Mouse (Mus musculus) olfactory bulb, adult 2 months (tissue): Measurements from ENCODE around the gene Trim25. TPM values are rescaled to one million over a fixed set of nuclear protein-coding genes. Genes with fewer than 3 reads are reported as not detected.

Experiments
- H3K27ac ChIP-seq: fragments of 200-500 bp; 2 replicates; pipeline ENCODE4 v1.5.1; 2012; ENCODE audit warnings: low read depth, low read length; ENCODE audit not compliant: insufficient read depth
- H3K4me1 ChIP-seq: fragments of 200-500 bp; 2 replicates; pipeline ENCODE4 v1.6.1; 2012; ENCODE audit warnings: low read length; ENCODE audit not compliant: control insufficient read depth, insufficient read depth
- H3K4me3 ChIP-seq: fragments of 200-500 bp; 2 replicates; pipeline ENCODE4 v1.5.1; 2012; ENCODE audit warnings: mild to moderate bottlenecking, low read depth, low read length, moderate library complexity; ENCODE audit not compliant: insufficient read depth
- CTCF ChIP-seq: fragments of 200-500 bp; IDR thresholded peaks from 2 replicates; pipeline ENCODE4 v1.5.1; 2012; ENCODE audit warnings: low read depth, mild to moderate bottlenecking, low read length, moderate library complexity; ENCODE audit not compliant: insufficient read depth
- POLR2A ChIP-seq: fragments of 200-500 bp; IDR thresholded peaks from 2 replicates; pipeline ENCODE4 v1.6.1; 2012; ENCODE audit warnings: mild to moderate bottlenecking, low read depth, low read length, moderate library complexity; ENCODE audit not compliant: insufficient read depth
- WGBS: fragments of 180-500 bp; shearing (Covaris S2); methylation state at CpG from one replicate; pipeline ENCODE4 v1.1.7; 2018; 5-methylcytosine and 5-hydroxymethylcytosine counted together
- polyA plus RNA-seq: library from polyadenylated mRNA; stranded (reverse); fragments of >200 nt; gene quantifications from 2 replicates; pipeline ENCODE4 v1.2.4, GENCODE M21; 2012; ENCODE audit warnings: low replicate concordance; ENCODE audit not compliant: missing spikeins, insufficient read depth, insufficient read length

Gene Trim25
- polyA plus RNA-seq, 1 experiment: not detected

GRCm38 (mm10) chr11:89017514-89018182, 18.5 kb downstream of the Trim25 start:
- no peak overlapping the region for H3K4me3 ChIP-seq
- H3K4me1 ChIP-seq: no peaks in the 10 kb centered on the region; the same call in 1 of the 2 replicates
- H3K27ac ChIP-seq: no peak overlapping the region
- 93% methylated on average over 9 of the region's 9 CpGs for WGBS
- TF ChIP-seq CTCF (no peak), POLR2A (no peak)

- H3K27ac ChIP-seq: no peak overlapping the region
- no peaks in the 10 kb centered on the region; the same call in 1 of the 2 replicates for H3K4me1 ChIP-seq
- TF ChIP-seq POLR2A (no peak), CTCF (no peak)
- no peak overlapping the region for H3K4me3 ChIP-seq
- 83% methylated on average over 9 of the region's 9 CpGs for WGBS
Observed at GRCm38 (mm10) chr11:89020681-89021305, 21.6 kb downstream of the Trim25 start.

GRCm38 (mm10) chr11:89021687-89022086, 22.5 kb downstream of the Trim25 start:
- TF ChIP-seq POLR2A (no peak), CTCF (no peak)
- 84% methylated on average over 7 of the region's 7 CpGs for WGBS
- no peak overlapping the region for H3K4me3 ChIP-seq
- no peaks in the 10 kb centered on the region; the same call in 1 of the 2 replicates for H3K4me1 ChIP-seq
- H3K27ac ChIP-seq: no peak overlapping the region

- no peak overlapping the region for H3K4me3 ChIP-seq
- no peak for TF ChIP-seq POLR2A
- TF ChIP-seq CTCF: no peak
- no peaks in the 10 kb centered on the region; the same call in 1 of the 2 replicates for H3K4me1 ChIP-seq
- WGBS: 77% methylated on average over 8 of the region's 8 CpGs
- no peak overlapping the region for H3K27ac ChIP-seq
Observed at GRCm38 (mm10) chr11:89022120-89022731, 23.1 kb downstream of the Trim25 start.

GRCm38 (mm10) chr11:89023477-89023876, 24.3 kb downstream of the Trim25 start:
- TF ChIP-seq POLR2A (no peak), CTCF (no peak)
- Histone ChIP-seq H3K4me3 (no peak overlapping the region), H3K27ac (no peak overlapping the region), H3K4me1 (no peaks in the 10 kb centered on the region; the same call in 1 of the 2 replicates)
- 75% methylated on average over 10 of the region's 10 CpGs for WGBS

GRCm38 (mm10) chr11:89024181-89024881, 25.2 kb downstream of the Trim25 start:
- TF ChIP-seq CTCF: no peak
- no peak for TF ChIP-seq POLR2A
- Histone ChIP-seq H3K4me3 (no peak overlapping the region), H3K27ac (no peak overlapping the region), H3K4me1 (no peaks in the 10 kb centered on the region; the same call in 1 of the 2 replicates)
- WGBS: 57% methylated on average over 11 of the region's 11 CpGs

GRCm38 (mm10) chr11:89025603-89026002, 26.4 kb downstream of the Trim25 start:
- Histone ChIP-seq H3K4me1 (no peaks in the 10 kb centered on the region; the same call in 1 of the 2 replicates), H3K4me3 (no peak overlapping the region), H3K27ac (no peak overlapping the region)
- TF ChIP-seq POLR2A (no peak), CTCF (no peak)
- 82% methylated on average over 3 of the region's 3 CpGs for WGBS

- Histone ChIP-seq H3K4me3 (no peak overlapping the region), H3K27ac (no peak overlapping the region), H3K4me1 (no peaks in the 10 kb centered on the region; the same call in 1 of the 2 replicates)
- no peak for TF ChIP-seq CTCF
- TF ChIP-seq POLR2A: no peak
- 91% methylated on average over 3 of the region's 3 CpGs for WGBS
Observed at GRCm38 (mm10) chr11:89026117-89026516, 26.9 kb downstream of the Trim25 start.
